Mouse (Mus musculus): ENCODE measurements at regions not wholly inside any gene's neighbourhood (a gene's known extent, or its start where the extent isn't known, plus 50 kb on each side); places are given as distances from the start of the nearest gene placed in this dataset.
A peak's percentile ranks its signal among the peaks of the same experiment; 100 is the strongest.

- Histone ChIP-seq H3K27me3 (ENCODE audit: control insufficient read depth, insufficient read depth, insufficient read length) (no peaks in the 10 kb centered on the region), H3K79me2 (ENCODE audit: control insufficient read depth, insufficient read depth) (no peaks in the 10 kb centered on the region), H3ac (ENCODE audit: control insufficient read depth, insufficient read length) (no peak overlapping the region), H3K4me3 (no peak overlapping the region), H3K36me3 (ENCODE audit: control insufficient read depth, insufficient read depth) (no peaks in the 10 kb centered on the region), H3K4me2 (ENCODE audit: low read depth) (peak overlapping the region; percentile 62)
- TF ChIP-seq E2F4 (IDR thresholded peaks at IDR 0.05; ENCODE audit: insufficient read depth) (no peak), CEBPB (IDR thresholded peaks at IDR 0.05; ENCODE audit: insufficient read depth, poor library complexity, severe bottlenecking) (no peak), USF1 (IDR thresholded peaks at IDR 0.05; ENCODE audit: low read depth) (no peak), SRF (IDR thresholded peaks at IDR 0.05; ENCODE audit: control insufficient read depth, insufficient read length, low read depth) (no peak), MAX (IDR thresholded peaks at IDR 0.05; ENCODE audit: low read depth) (no peak), TCF3 (IDR thresholded peaks at IDR 0.05; ENCODE audit: insufficient read length, low read depth) (no peak), MYOG (IDR thresholded peaks at IDR 0.05; ENCODE audit: control insufficient read depth in 1 of 3, insufficient read depth in 1 of 3, insufficient read length in 2 of 3, low read depth in 2 of 3) (no peak), POLR2A (IDR thresholded peaks at IDR 0.05; ENCODE audit: insufficient read length, low read depth) (no peak), TCF12 (IDR thresholded peaks at IDR 0.05; ENCODE audit: insufficient read depth, poor library complexity, severe bottlenecking) (no peak), REST (IDR thresholded peaks at IDR 0.05; ENCODE audit: insufficient read depth, insufficient read length) (no peak), POLR2AphosphoS2 (IDR thresholded peaks at IDR 0.05; ENCODE audit: insufficient read length, low read depth) (no peak), MYOD1 (IDR thresholded peaks at IDR 0.05; ENCODE audit: control insufficient read depth in 1 of 3, insufficient read length in 2 of 3, low read depth in 2 of 3) (no peak)
Measured at GRCm38 (mm10) chr16:15253348-15253693, 63.9 kb upstream of the Gm21897 start.

- H3K27me3 ChIP-seq (ENCODE audit: control insufficient read depth, insufficient read depth, insufficient read length) = no peaks in the 10 kb centered on the region
- peak overlapping the region; percentile 20 for H3K4me2 ChIP-seq (ENCODE audit: low read depth)
- no peak overlapping the region for H3K4me3 ChIP-seq
- TF ChIP-seq CEBPB (IDR thresholded peaks at IDR 0.05; ENCODE audit: insufficient read depth, poor library complexity, severe bottlenecking) (peak; percentile 92), SRF (IDR thresholded peaks at IDR 0.05; ENCODE audit: control insufficient read depth, insufficient read length, low read depth) (no peak), USF1 (IDR thresholded peaks at IDR 0.05; ENCODE audit: low read depth) (peak; percentile 66), MAX (IDR thresholded peaks at IDR 0.05; ENCODE audit: low read depth) (no peak)
- H3K36me3 ChIP-seq (ENCODE audit: control insufficient read depth, insufficient read depth) = no peaks in the 10 kb centered on the region
- H3K79me2 ChIP-seq (ENCODE audit: control insufficient read depth, insufficient read depth) = no peaks in the 10 kb centered on the region
- no peak overlapping the region for H3ac ChIP-seq (ENCODE audit: control insufficient read depth, insufficient read length)
Measured at GRCm38 (mm10) chr16:15254669-15255068, 62.6 kb upstream of the Gm21897 start.

GRCm38 (mm10) chr16:15259474-15259873 lies 57.8 kb upstream of the Gm21897 start:
- Histone ChIP-seq H3K79me2 (ENCODE audit: control insufficient read depth, insufficient read depth) (no peaks in the 10 kb centered on the region), H3K36me3 (ENCODE audit: control insufficient read depth, insufficient read depth) (no peaks in the 10 kb centered on the region), H3ac (ENCODE audit: control insufficient read depth, insufficient read length) (no peak overlapping the region), H3K4me2 (ENCODE audit: low read depth) (no peak overlapping the region), H3K27me3 (ENCODE audit: control insufficient read depth, insufficient read depth, insufficient read length) (no peaks in the 10 kb centered on the region), H3K4me3 (no peak overlapping the region)
- no peak for TF ChIP-seq POLR2A (IDR thresholded peaks at IDR 0.05; ENCODE audit: insufficient read length, low read depth)
- TF ChIP-seq POLR2AphosphoS2 (IDR thresholded peaks at IDR 0.05; ENCODE audit: insufficient read length, low read depth) = no peak
- TF ChIP-seq TCF12 (IDR thresholded peaks at IDR 0.05; ENCODE audit: insufficient read depth, poor library complexity, severe bottlenecking) = no peak
- TF ChIP-seq REST (IDR thresholded peaks at IDR 0.05; ENCODE audit: insufficient read depth, insufficient read length) = no peak
- TF ChIP-seq MYOD1 (IDR thresholded peaks at IDR 0.05; ENCODE audit: control insufficient read depth in 1 of 3, insufficient read length in 2 of 3, low read depth in 2 of 3) = no peak
- no peak for TF ChIP-seq MYOG (IDR thresholded peaks at IDR 0.05; ENCODE audit: control insufficient read depth in 1 of 3, insufficient read depth in 1 of 3, insufficient read length in 2 of 3, low read depth in 2 of 3)
- no peak for TF ChIP-seq SRF (IDR thresholded peaks at IDR 0.05; ENCODE audit: control insufficient read depth, insufficient read length, low read depth)
- TF ChIP-seq E2F4 (IDR thresholded peaks at IDR 0.05; ENCODE audit: insufficient read depth) = no peak
- TF ChIP-seq USF1 (IDR thresholded peaks at IDR 0.05; ENCODE audit: low read depth) = no peak
- TF ChIP-seq TCF3 (IDR thresholded peaks at IDR 0.05; ENCODE audit: insufficient read length, low read depth) = no peak
- TF ChIP-seq MAX (IDR thresholded peaks at IDR 0.05; ENCODE audit: low read depth) = no peak

GRCm38 (mm10) chr16:15260069-15260468 lies 57.2 kb upstream of the Gm21897 start:
- H3K79me2 ChIP-seq (ENCODE audit: control insufficient read depth, insufficient read depth) = no peaks in the 10 kb centered on the region
- TF ChIP-seq MAX (IDR thresholded peaks at IDR 0.05; ENCODE audit: low read depth) = no peak
- TF ChIP-seq USF1 (IDR thresholded peaks at IDR 0.05; ENCODE audit: low read depth) = no peak
- no peak for TF ChIP-seq REST (IDR thresholded peaks at IDR 0.05; ENCODE audit: insufficient read depth, insufficient read length)
- TF ChIP-seq POLR2AphosphoS2 (IDR thresholded peaks at IDR 0.05; ENCODE audit: insufficient read length, low read depth) = no peak
- TF ChIP-seq E2F4 (IDR thresholded peaks at IDR 0.05; ENCODE audit: insufficient read depth) = no peak
- H3K4me3 ChIP-seq = no peak overlapping the region
- H3K27me3 ChIP-seq (ENCODE audit: control insufficient read depth, insufficient read depth, insufficient read length) = no peaks in the 10 kb centered on the region
- H3K4me2 ChIP-seq (ENCODE audit: low read depth) = no peak overlapping the region
- H3ac ChIP-seq (ENCODE audit: control insufficient read depth, insufficient read length) = no peak overlapping the region
- H3K36me3 ChIP-seq (ENCODE audit: control insufficient read depth, insufficient read depth) = no peaks in the 10 kb centered on the region

Data from myocyte (in vitro differentiated cells).